Mouse (Mus musculus) cerebellum, adult 9-10 months (tissue): ENCODE results near the gene Btn2a2.

Source experiments
- DNase-seq: peaks from one replicate; pipeline ENCODE4 v3.0.0; 2022

Gene Btn2a2

DNA sequence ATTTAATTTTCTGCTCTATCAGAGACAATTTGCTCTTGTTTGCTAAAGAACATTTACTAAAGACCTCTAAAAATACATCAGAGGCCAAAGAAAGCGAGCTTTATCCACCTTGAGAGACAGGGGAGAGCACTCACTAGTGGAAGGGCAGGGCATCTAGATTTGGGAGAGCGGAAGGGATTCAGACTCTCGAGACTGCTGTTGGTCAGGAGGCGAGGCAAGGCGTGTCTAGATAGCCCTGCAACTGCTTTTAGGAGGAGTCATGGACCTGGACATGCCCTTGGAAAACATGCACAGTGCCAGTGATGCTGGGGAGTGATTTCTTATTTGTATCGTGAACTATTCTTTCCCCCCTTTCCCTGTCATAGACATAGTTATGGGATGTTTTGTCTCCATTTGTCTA, 6.9 kb upstream of the Btn2a2 start:
- DNase-seq: no peak

DNA sequence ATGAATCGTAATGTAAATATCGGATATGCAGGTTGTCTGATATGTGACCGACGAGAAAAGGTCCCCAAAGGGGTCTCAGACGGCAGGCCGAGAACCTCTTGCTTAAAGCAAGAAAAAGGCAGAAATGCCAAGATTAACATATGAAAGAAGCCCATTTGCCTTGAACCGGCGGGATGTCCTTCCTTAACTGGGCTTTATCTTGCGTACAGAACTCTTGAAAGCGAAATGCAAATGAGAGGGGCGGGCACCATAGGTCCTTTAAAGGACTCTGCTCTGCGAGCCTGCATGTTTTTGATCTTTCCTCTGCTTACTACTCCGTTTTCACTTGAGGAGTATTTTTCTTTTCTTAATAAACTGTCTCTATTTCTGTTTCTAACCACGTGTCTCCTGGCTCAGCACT, 3.3 kb upstream of the Btn2a2 start:
- DNase-seq: no peak

DNA sequence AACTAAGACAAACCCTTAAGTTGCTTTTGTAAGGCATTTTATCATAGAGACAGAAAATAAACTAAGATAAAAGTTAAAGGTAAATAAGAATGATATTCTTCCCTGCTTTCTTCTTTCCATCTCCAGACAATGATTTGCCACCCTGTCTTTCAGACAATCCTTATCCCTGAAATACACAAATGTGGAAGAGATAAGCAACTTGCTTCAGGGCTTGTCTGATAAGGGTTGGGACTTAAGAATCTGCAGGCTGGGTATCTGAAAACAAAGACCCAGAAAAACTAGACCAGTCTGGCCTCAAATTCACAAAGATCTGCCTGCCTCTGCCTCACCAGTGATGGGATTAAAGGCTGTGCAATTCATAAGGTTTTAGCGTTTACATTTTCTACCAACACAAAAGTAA, 2.6 kb upstream of the Btn2a2 start:
- DNase-seq: no peak

DNA sequence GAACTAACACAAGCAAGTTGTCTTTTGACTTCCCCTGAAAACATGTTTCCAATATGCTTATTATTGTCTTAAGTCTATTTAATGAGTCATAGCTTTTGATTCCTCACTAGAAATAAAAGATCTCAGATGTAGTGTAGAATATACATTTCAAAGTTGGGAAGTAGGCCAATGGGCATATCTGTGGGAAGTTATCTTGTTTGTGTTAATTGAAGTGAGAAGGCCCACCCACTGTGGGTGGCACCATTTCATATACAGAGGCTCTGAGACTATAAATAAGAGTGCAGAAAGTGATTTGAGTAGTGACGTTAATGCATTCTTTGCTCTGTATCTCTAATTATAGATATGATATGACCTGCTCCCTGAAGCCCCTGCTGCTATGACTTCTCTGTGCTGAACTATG, 2.2 kb upstream of the Btn2a2 start:
- no peak for DNase-seq

DNA sequence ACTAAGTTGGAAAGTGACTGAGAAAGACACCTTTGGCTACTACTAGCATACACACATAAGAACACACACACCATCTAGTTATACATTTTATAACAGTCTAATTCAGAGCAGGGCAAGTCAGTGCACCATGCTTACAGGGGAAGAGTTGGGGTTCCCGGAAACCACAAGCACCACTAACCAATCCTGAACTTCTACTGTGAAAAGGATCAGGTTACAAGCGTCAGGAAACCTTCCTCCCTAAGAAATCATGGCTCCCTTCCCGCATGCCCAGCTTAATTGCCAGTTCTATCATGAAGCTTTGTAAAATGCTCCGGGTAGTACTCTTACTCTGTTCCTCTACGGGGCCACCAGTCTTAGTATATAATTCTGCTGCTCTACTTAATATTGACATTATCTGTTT, 3.4 kb downstream of the Btn2a2 start:
- no peak for DNase-seq

DNA sequence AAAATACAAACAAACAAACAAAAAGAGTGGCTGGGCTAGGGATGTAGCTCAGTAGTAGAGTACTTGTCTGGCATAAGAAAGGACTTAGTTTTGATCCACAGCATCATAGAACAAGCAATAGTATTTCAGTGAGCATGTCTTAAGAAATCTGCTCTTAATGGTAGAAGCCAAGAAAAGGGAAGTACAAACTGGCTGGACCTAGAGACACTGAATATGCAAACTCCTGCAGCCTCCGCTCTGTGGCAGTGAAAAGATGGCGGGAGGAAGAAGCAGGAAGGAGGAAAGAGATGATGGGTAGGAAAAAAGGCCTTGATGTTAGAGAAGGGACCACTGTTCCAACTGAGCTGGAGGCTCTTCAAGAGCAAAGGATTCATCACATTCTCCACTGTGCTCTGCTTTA, 5.5 kb downstream of the Btn2a2 start:
- DNase-seq: no peak

DNA sequence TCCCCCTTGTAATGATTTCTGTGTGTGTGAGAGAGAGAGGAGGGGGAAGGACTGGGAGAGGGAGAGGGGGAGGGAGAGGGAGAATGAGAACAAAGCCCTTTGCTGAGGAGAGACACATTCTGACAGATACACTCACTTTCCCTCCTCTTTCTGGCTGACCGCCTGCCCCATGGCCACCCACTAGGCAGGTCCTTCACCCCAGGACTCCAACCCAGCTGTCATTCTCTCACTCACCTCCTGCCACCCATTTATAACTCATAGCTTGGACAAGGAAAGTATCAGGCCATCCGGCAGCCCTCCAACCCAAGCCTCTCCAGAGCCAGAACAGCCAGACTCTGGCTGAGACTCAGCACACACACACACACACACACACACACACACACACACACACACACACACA, 13.0 kb downstream of the Btn2a2 start:
- DNase-seq: no peak

DNA sequence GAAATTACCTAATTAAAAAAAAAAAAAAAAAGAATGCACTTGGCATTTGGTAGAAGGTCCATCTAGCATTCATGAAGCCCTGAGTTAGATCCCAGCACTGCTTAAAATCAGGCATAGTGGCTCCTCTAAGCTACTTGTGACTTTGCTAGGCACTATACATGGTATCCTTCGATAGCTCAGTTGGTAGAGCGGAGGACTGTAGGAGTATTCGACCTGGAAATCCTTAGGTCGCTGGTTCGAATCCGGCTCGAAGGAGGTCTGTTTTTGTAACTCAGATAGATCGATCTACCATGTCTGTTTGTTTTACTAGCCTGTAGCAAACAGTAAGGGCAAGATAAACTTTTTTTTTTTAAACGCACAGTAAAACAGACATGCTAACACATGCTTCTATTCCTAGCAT, 21.7 kb downstream of the Btn2a2 start:
- peak; percentile 71 for DNase-seq

DNA sequence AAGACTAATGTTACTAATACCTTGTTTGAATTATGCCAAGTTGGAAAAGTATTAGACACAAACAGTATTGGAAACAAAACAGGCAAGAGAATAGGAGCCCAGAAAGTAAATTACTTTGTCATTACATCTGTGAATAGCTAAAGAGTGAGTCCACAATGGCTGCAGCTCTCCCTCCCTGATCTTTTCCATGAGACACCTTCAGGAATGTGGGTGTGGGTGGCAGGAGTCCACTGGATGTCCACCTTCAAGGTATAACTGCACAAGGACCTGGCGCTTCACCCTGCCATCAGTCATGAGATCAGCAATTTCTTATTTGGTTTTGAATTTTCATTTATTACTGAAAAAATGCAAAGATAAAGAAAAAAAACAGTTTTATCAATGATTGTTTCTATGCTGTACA, 22.4 kb downstream of the Btn2a2 start:
- no peak for DNase-seq

DNA sequence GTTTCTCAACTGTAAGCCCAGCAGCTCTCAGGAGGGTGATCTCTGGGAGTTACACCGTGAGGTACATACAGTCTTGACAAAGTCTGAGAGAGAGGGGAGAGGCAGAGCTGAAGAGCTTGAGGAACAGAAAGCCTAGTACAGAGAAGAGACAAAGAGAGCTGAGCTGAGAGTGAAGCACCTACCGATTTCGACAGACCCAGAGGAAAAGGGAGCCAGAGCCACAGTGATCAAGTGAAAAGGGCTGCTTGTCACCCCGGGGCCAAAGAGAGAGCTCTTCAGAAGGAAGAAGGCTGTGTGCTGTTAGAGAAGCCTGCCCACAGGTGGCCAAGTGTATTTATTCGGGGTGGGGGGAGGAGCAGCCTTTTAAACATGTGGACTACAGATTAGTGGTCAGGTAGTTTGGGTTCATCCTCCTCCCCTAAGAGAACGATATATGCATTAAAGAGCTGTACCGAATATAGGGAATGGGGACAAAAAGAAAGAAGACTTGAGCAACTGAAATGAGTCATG, 23.0 kb downstream of the Btn2a2 start, which contains the start of gene Btn1a1:
Gene Btn1a1, minus strand, starts transcription at position 302 of the 510 bp plus-strand sequence.
- no peak for DNase-seq

DNA sequence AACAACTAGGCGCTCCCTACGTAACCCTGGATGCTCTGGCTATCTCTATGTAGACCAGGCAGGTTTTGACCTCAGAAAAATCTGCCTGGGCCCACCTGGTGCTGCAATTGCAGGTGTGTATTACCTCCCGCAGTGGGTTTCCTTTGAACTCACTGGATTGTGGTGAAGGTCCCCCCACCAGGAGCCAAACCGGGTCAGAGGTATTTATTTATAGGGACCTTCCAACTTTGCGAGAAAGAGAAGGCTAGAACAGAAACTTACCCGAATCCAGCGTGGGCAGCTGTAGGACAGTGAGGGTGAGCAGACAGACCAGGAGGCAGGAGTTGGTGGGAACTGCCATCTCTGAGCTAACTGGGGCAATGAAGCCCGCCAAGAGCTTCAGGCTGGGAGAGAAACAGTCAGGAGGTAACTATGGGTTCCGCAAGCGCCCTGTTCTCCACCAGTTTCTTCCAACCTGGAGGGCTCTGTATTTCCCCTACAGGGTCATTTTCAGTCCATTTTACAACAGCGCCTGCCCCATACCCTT, 23.8 kb downstream of the Btn2a2 start:
- no peak for DNase-seq

DNA sequence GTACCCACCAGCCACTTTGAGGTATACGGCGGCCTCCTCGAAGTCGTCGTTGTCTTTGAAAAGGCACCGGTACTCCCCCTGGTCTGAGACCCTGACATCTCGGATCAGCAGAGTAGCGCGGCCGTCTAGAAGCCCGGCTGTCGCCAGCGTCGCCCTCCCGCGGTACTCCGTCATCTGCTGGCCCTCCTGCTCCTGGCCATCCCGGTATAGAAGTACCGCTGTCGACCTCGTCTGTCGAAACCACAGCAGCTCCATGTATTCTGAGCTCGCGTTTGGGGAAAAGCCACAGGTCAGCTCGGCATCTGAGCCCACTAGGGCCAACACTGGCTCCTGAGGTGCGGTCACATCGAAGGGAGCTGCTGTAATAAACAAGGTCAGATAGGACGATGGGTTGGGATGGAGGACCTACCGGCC, 24.4 kb downstream of the Btn2a2 start:
- peak; percentile 54 for DNase-seq

DNA sequence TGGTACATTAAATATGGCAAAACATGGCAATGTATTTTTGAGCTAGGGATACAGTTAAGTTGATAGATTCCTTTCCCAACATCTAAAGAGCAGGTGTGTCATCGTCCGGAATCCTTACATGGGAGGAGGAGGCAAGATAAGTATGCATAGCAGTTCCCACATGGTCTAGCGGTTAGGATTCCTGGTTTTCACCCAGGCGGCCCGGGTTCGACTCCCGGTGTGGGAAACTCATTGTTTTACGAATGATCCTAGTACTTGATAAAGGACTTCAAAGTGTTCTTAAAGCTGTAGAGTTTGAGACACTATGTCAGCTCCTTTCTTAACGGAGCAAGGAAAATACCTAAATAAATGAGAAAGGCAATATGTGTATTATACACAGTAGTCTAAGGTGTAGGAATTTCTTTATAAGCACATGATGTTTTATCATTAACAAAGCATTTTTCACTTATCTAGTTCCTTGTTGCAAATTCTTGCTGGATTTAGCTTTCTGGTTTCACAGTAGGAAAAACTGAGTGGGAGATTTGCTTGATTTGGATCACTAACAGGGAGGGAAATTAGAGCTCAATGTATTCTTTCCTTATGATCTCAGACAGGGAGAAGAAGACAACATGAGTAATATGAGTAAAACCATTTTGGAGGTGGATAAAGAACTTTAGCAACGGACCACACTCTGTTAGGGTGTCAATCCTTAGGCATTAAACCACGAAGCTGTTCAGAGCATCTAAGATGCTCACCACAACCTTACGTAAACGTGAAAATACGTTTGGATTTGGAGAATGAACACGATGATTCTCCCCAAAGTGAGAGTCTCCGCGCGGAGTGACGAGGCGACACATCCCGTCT, 25.1 kb downstream of the Btn2a2 start:
- peak; percentile 91 for DNase-seq

DNA sequence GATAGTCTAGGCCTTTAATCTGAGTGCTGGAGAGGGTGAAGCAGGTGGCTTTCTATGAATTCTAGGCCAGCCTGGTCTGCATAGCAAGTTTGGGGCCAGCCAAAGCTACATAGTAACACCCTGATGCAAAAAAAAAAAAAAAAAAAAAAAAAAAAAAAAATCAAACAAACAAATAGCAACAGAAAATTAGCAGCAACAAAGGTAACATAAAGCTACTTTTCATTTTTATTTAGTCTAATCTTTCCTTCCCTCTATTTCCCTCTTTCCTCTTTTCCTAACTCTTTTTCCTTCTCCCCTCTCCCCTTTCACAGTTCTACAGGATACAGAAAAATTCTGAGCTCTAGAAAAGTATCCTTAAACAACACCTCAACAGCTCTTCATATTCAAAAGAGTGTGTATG, 26.0 kb downstream of the Btn2a2 start:
- DNase-seq: no peak

DNA sequence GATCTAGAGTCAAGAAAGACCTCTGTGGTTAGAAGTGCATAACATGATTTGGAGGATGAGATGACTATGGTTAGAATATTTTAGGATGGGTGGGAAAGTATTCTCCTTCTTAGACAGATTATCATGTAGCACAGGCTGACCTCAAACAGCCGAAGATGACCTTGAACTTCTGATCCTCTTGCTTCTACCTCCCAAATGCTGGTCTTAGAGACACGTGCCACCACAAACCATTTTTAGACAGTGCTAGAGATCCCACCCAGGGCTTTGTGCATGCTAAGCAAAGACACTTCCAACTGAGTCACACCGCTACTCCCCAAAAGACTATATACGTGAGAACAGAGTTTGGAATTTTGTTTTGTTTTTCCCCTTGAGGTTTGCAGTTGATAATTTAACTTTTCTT, 26.6 kb downstream of the Btn2a2 start:
- DNase-seq: no peak

DNA sequence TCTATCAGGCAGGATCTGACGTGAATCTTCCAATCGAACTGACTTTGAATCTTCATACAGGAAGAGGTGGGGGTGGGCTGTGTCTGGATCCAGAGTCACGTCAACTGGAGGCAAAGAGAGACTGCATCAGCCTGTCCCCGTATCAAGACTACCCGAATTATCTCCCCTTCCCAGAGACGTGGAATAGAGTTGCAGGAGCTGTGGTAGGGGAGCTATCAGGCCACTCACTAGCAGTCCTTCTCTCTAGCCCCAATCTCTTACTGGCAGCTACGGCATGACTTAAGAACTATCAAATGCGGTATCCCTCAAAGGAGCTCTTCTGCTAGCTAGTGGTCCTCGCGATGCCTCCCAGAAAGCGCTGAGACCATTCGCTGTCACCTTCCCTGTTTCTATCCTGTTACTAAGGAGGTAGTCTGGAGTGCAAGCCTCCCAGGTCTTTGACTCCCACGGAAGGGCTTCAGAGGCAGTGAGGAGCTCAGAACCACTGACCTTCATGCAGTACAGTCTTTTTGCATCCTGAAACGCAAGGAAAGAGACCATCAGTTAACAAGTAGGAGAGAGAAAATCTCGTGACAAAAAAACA, 29.3 kb downstream of the Btn2a2 start:
- DNase-seq: no peak

DNA sequence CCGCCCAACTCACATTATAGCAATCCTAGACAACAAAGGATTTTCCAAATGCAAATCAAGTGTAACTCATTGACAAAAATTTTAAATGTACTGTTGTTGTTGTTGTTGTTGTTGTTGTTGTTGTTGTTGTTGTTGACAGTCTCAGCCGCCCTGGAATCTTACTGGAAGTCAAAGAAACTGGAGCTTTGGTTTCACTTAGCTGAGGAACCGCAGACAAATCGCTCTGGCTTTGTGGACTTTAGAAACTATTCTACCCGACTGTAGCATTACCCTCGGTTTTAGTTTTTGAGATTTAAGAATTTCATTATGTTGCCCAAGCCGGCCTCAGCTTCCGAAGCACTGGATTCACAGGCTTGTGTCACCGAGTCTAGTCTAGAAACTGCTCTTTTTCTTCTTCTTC, 34.7 kb downstream of the Btn2a2 start:
- DNase-seq: no peak

DNA sequence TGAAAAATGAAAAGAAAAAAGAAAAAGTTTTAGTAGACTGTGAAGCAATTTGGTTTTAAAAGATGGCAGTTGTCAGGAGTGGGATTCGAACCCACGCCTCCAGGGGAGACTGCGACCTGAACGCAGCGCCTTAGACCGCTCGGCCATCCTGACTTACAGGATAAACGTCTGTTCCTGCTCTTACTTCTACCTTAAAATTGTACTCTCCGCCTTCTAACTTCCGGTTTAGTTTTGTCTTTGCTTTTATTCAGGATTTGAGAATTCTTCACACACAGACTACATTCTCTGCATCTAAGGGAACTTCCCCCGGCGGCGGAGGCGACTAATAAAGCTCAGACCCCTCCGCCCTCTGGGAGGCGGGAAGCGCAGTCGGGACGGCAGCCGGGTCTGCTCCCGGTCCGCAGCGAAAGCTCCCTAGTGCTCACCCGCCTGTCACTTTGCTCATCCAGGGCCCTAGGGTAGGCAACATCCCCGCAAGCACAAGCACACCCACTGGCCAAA, 35.2 kb downstream of the Btn2a2 start:
- peak; percentile 88 for DNase-seq

DNA sequence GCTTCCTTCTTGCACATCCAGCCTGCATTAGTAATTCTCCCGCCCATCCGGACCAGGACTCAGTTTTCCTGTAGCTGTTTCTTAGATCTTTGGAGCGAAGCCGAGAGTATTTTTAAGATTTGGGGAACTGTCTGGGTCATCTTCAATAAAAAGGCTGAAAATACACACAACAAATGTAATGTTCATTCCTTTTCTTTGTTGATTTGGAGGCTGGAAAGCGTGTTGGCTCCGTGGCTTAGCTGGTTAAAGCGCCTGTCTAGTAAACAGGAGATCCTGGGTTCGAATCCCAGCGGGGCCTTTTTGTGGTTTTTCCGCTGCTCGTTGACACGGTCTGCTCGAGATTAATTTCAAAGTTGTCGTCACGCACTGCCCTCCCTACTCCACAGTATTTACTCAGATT, 38.3 kb downstream of the Btn2a2 start:
- DNase-seq: peak; percentile 96

DNA sequence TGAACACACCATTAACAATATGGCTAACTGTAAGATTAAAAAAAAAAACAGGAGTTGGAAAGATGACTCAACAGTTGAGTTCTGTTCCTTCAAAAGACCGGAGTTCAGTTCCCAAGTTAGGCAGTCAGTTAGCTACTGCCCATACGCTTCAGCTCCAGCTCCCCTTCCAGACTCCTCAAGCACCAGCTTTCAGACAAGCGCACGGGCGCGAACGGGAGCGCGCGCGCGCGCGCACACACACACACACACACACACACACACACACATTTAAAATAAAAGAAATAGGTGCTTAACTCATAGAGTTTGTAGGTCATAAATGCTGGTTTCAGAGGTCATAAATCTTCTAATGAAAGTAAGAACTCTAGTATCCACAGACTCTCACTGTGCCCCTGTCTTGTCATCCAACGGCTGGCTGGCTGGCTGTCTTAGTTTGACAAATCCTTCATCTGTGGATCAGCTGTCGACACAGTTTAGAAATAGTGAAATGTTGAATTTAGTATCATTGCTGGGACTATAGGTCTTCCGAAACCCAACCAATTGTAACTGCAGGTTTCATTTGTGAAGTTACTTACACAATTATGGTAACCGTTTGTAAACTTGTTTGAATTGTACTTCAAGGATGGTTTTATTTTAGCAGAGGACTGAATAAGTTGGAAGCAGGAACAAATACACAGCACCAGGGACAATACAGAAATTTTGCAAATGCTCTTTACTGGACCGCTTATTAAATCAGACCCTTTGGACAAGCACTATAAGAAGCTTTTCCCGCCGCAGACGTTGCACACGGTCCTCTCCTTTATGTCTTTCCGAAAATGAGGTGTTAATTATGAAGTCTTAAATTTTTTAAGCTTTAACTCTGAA, 39.2 kb downstream of the Btn2a2 start:
- DNase-seq: peak; percentile 76

DNA sequence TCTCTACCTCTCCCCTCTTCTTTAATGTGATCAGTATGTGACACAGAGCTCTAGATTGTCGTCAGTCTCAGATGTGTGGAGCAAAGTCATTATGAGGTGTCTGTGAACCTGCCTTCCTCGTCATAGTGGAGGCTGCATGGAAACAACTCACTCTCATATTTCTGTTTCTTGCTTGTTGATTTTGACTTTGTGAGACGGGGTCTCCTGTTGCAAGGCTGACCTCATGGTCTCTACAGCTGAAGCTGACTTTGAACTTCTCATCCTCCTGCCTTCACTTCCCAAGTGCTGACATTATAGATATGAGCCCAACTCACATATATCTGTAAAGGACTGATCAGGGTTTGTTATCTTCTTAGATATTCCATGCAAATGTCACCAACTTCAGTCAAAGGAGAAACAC, 39.9 kb downstream of the Btn2a2 start:
- DNase-seq: peak; percentile 34

DNA sequence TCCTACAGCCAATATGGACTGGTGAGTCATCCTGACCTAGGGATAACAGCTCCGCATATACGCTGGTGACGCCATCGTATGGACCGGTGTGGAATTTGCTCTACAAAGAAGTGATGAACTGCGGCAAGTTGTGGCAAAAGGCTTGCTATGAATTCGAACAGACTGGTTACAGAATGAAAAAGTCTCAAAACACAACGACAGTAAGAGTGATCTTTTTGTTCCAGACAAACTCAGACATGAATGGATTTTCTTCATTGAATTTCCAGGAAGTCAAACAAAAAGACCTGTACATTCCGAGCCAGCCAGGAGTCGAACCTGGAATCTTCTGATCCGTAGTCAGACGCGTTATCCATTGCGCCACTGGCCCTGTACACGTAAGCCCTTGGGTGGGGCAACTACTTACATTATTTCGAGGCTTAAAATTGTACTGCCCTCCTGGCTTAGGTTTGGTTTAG, 42.1 kb downstream of the Btn2a2 start:
- DNase-seq: peak; percentile 95
